Mouse (Mus musculus) midbrain, embryonic 13.5 days (tissue): ENCODE measurements at regions not wholly inside any gene's neighbourhood (a gene's known extent, or its start where the extent isn't known, plus 50 kb on each side); places are given as distances from the start of the nearest gene placed in this dataset.

Experiments used
- ATAC-seq: fragments of 200-750 bp; cut with Nextera tagmentation; 2 replicates; pipeline ENCODE4 v1.8.0; 2017; ENCODE audit warnings: mild to moderate bottlenecking, moderate TSS enrichment, moderate library complexity
- H3K27ac ChIP-seq: fragments of 300-500 bp; sonication (generic); 2 replicates; pipeline ENCODE4 v1.5.1; 2015; ENCODE audit warnings: inconsistent platforms, mild to moderate bottlenecking, moderate library complexity
- H3K27me3 ChIP-seq: fragments of 300-500 bp; sonication (generic); 2 replicates; pipeline ENCODE4 v1.6.1; 2015; ENCODE audit warnings: mild to moderate bottlenecking, inconsistent platforms
- H3K36me3 ChIP-seq: fragments of 300-500 bp; sonication (generic); 2 replicates; pipeline ENCODE4 v1.6.1; 2015; ENCODE audit warnings: mild to moderate bottlenecking, inconsistent platforms
- H3K4me1 ChIP-seq: fragments of 300-500 bp; sonication (generic); replicated peaks from 2 replicates; pipeline ENCODE4 v1.6.1; 2015; ENCODE audit warnings: inconsistent platforms
- H3K4me2 ChIP-seq: fragments of 300-500 bp; sonication (generic); replicated peaks from 2 replicates; pipeline ENCODE4 v1.6.1; 2015; ENCODE audit warnings: moderate library complexity, mild to moderate bottlenecking, inconsistent platforms
- H3K4me3 ChIP-seq: fragments of 300-500 bp; sonication (generic); replicated peaks from 2 replicates; pipeline ENCODE4 v1.5.1; 2015; ENCODE audit warnings: mild to moderate bottlenecking, inconsistent platforms
- H3K9ac ChIP-seq: fragments of 300-500 bp; sonication (generic); replicated peaks from 2 replicates; pipeline ENCODE4 v1.6.1; 2015; ENCODE audit warnings: mild to moderate bottlenecking, inconsistent platforms
- H3K9me3 ChIP-seq: fragments of 300-500 bp; sonication (generic); 2 replicates; pipeline ENCODE4 v1.6.1; 2016; ENCODE audit warnings: mild to moderate bottlenecking, inconsistent platforms
- WGBS: fragments of 180-500 bp; shearing (Covaris S2); methylation state at CpG from one replicate; pipeline ENCODE4 v1.1.7; 2015; 5-methylcytosine and 5-hydroxymethylcytosine counted together

DNA sequence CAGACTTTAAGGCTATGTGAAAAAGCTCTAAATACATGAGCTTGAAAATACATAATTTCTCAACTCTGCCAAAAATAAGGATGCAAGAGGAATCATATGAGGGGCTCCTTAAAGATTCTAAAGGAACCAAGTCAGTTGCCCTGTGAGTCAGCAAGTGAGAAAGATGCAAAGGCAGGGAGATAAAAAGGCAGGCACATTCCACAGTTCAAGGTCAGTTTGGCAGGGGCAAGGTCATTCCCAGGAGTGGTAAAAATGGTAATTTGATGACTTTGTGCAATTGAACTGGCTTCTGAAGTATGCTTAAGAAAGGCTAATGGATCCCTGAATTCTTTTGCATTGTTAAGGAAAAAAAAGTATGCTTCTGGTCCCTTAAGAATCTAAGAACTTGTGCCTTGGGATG, 131.5 kb downstream of the Zfp951 start:
- H3K9ac ChIP-seq: no peak overlapping the region
- H3K4me2 ChIP-seq: no peak overlapping the region
- ATAC-seq: no peak
- no peaks in the 10 kb centered on the region for H3K36me3 ChIP-seq
- no peaks in the 10 kb centered on the region for H3K27me3 ChIP-seq
- no peak overlapping the region for H3K27ac ChIP-seq
- no peak overlapping the region for H3K4me3 ChIP-seq
- H3K4me1 ChIP-seq: no peaks in the 10 kb centered on the region
- peaks cover 14% of the 10 kb centered on the region for H3K9me3 ChIP-seq

- WGBS: 95% methylated on average over 5 of the region's 5 CpGs
- H3K9me3 ChIP-seq: peaks cover 23% of the 10 kb centered on the region
- no peak for ATAC-seq
- no peaks in the 10 kb centered on the region for H3K36me3 ChIP-seq
- H3K4me2 ChIP-seq: no peak overlapping the region
- no peak overlapping the region for H3K4me3 ChIP-seq
- no peaks in the 10 kb centered on the region for H3K4me1 ChIP-seq
- H3K27me3 ChIP-seq: no peaks in the 10 kb centered on the region
- H3K9ac ChIP-seq: no peak overlapping the region
- no peak overlapping the region for H3K27ac ChIP-seq
Measured at GRCm38 (mm10) chr5:104722601-104723000, 137.3 kb downstream of the Zfp951 start.

DNA sequence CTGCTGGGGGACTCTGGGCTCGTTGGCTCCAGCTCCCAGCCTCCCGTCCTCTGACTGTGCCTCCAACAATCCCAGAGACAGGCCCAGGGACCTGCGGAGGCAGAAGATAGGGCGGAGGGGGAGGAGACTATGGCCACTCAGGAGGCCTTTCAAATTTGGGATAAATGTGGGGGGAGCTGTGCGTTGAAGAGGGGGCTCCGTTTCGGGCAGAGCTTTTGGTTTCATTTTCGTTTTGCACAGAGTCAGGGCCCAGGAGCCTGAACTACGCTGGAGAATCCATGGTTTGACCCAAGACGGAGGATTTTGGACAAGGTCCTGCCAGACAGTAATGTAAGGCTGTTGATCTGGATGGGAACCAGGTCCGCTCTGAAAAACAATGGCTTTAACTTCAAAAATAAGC, 142.9 kb downstream of the Zfp951 start:
- Histone ChIP-seq H3K4me3 (no peak overlapping the region), H3K36me3 (no peaks in the 10 kb centered on the region), H3K9ac (no peak overlapping the region), H3K4me1 (no peaks in the 10 kb centered on the region), H3K27me3 (no peaks in the 10 kb centered on the region), H3K4me2 (no peak overlapping the region), H3K9me3 (peaks cover 64% of the 10 kb centered on the region), H3K27ac (no peak overlapping the region)
- no peak for ATAC-seq
- 87% methylated on average over 11 of the region's 11 CpGs for WGBS
